Mouse (Mus musculus): ENCODE results near the gene 1700061G19Rik.

The 1700061G19Rik gene

DNA sequence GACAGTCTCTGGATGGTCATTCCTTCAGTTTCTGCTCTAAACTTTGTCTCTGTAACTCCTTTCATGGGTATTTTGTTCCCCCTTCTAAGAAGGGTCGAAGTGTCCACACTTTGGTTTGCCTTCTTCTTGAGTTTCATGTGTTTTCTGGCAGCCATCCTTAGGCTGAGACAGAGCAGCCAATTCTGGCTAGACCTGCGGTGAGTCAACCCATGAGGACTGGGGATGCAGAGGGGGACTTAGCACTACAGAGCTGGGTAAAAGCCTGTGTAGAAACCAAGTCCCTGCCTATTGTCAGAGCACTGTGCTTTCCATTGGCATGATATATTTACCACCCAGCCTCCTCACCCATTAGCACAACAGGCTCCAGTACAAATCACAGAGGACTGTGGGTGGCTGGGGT is 41.9 kb downstream of the 1700061G19Rik start:
- intact Hi-C loops (cut with DNase I) = no loop called here

DNA sequence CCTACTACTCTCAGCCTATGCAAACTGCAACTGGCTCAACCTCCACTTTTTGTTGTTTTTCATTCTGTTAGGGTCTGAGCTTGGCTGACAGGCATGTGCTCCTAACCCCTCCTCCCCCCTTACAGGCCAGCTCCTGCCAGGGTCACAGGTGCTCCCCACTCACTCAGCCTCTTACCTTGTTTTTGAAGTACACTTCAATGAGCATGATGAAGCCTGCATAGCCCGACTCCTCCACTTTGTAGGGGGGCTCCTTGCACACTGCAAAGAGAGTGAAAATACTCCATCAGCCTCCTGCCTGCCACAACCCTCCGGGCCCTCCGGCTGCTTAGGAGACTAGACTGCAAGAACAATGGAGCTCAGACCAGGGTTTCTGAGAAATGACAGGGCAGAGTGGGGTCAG is 44.4 kb downstream of the 1700061G19Rik start:
- intact Hi-C loops (cut with DNase I) = no loop called here

DNA sequence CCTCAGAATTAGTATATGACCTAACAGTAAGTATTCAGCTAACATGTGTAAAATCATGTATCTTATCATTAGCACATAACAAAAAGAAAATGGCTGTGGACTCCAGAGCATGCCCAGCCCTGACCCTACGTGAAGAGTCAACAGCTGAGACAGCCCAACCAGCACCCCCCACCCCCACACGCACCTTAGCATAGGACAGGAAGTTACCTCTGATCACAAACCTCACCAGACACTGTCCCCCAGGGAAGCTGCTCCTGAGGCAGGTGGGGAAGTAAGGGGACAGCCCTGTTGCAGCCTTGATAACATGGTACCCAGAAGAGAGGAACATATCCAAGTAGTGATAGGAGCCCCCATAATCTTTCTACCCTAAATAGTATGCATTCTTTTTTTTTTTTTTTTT is 50.7 kb downstream of the 1700061G19Rik start:
- intact Hi-C loops (cut with DNase I) = no loop called here

DNA sequence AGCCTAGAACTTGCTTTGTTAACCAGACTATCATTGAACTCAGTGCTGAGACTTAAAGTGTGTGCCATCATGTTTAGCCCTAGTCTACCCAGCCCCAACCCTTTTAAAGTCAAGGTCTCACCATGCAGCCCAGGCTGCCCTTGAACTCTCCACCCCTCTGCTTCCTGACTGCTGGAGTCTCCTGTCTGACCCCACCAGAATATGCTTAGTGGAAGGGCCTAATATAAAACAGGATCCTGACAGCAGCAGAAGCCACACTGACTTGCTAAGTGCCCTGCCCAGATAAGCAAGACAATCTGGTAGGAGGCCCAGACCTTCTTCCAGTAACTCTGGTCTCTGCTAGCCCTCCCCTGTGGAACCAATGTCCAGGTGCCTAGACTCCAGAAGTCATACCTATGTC is 53.8 kb downstream of the 1700061G19Rik start:
- intact Hi-C loops (cut with DNase I) = no loop called here

DNA sequence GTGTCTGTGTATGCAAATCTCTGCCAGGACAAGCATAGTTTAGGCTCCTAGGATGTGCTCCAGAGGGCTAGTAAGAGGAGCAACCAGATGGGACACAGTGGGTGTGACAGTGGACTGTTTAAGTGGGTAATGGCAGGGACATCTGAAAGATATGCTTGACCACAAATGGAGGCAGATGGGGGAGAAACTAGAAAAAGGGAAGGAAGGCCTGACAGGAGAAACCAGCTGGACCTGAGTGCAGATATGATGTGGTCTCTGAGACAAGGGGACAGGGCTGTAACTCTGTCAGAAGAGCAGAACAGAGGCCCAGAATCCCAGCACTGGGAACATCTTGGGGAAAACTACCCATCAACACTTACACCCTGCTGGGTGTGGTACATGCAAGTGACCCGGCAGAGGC is 54.3 kb downstream of the 1700061G19Rik start:
- intact Hi-C loops (cut with DNase I) = no loop called here

DNA sequence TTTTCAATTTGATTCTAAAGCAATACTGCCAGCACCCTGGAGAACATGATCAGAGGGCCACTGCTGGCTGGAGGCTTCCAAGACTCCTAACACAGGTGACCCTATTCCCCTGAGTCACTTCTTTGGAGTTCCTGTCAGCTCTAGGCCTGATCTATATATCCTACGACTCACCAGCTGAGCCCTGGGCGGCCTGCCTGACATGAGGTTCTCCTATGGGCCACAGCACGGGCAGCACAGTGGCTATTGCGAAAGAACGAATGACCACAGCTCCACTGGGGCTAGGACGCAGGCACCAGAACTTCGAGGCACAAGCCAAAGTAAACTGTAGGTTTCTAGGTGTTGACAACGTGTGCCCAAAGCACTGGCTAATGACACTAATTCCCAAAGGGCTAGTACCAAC is 54.7 kb downstream of the 1700061G19Rik start:
- intact Hi-C loops (cut with DNase I) = no loop called here

DNA sequence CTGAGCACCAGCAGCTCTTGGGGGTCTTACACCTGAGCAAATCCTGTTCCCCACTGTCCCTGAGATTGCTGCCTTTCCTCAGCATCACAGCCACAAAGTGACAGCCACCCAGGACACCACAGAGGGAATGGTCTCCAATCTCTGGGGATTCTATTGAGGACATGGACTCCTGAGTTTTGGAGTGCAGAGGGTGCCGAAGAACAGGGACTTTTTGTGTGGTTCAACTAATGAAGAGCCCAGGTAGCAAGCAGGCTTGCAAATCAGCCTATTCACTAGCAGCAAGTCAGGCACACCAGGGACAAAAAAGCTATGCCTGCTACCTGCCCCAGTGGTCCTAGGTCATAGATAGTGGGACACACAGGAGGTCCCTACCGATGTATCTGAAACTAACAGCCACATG is 58.1 kb downstream of the 1700061G19Rik start:
- intact Hi-C loops (cut with DNase I) = no loop called here

DNA sequence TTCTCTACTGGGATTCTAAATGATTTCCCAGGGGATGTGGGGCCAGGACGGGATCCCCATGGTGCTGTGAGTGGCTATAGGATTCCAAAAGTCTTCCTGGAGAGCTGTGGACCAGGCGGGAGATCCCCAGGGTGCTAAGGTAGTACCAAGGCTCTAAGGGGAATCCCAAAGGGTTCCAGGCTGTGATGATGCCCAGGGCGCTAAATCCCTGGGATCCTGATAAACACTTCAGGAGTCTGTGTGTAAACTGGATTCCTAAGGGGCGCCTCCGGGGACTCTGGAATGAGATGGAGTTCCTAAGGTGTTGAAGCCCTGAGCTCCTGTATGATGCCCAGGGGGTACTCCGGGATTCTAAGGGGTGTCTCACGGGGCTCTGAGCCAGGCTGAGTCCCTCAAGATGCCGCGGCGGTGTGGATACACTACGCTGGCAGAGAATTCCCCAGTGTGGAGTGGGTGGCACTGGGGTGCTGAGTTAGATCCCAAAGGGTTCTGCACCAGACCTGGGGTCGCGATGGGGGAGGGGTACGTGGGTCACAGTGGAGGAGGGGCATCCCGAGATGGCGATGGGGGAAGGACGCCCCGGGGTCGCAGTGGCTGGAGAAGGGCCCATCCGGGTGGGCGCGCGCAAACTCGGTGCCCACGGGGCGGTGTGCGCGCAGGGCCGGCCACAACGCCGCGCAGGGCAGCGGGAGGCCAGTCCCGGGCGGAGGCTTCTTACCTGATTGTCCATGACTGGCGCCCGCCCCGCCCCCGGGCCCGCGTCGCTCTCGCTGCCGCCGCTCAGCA is 59.5 kb downstream of the 1700061G19Rik start:
- intact Hi-C loops (cut with DNase I) = loop anchor here (5.0 kb wide), 1 partner anchor 37 kb away; no protein-coding TSS in a partner anchor

DNA sequence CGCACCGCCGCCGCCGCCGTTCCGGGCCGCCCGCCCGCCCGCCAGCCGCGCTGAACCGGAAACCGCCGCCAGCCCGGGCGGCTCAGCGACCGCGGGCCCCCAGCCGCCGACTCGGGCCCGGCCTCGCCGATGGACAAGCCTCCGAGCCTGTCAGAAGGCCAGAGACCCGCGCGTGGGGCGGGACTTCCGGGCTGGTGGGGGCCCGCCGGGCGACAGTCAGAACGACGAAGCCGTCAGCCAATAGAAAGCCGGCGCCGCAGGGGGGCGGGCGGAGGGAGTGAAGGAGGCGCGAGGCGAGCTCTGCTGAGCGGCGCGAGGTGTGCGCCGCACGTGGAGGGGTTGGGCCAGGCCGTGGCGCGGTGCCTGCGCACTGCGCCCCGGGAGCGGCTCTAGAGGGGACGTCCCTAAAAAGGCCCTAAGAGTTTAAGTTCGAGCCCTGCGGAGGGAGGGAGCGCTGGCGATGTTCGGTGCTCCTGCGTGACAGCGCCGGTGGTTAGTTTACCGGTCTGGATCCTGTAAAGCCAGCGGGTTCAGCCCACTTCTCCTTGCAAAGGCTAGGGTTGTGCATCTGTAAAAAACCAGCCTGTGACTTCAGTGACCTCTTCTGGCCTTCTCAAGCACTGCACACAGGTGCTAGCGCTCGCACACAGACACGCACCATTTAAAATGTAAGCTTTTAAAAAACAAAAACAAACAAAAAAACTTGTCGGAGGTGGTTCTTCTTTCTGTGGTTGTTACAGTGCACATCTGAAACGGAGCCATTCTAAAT is 60.3 kb downstream of the 1700061G19Rik start, which contains the start of gene Mllt1:
Gene Mllt1 (minus strand): TSS at position 53 of the 769 bp plus-strand sequence.
- intact Hi-C loops (cut with DNase I) = loop anchor here (5.0 kb wide), 1 partner anchor 38 kb away; no protein-coding TSS in a partner anchor

DNA sequence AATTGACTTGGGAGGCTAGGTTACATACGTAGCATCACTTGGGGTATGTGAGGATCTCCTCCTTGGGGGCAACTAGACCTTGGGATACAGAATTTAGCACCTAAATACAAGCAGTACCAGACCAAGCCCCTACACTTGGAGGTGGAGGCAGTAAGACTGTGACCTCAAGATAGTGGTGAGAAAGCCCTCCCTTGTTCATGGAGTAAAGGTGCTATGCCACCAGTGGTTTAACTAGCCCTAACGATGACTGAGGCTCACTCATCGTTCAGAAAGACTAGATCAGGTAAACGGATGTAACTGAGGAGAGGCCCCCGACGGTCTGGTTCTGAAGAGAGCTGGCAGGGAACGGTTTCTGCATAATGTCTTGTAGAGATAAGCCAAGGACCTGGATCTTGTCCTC is 61.5 kb downstream of the 1700061G19Rik start:
- intact Hi-C loops (cut with DNase I) = loop anchor here (5.0 kb wide), 1 partner anchor 39 kb away; no protein-coding TSS in a partner anchor
